Mouse (Mus musculus) testis, postnatal 10 days (tissue): ENCODE measurements around the gene Rapsn.
"Not testable (repeated sequence)": the region's sequence is repeated elsewhere in the genome, so short reads cannot be mapped to it uniquely, and the experiment has no call there.

Experiments
- DNase-seq: peaks from one replicate; pipeline ENCODE4 v3.0.0; 2021; ENCODE audit warnings: low spot score

The Rapsn gene

GRCm38 (mm10) chr2:91035385-91035784, at the start of gene Rapsn:
Gene Rapsn (plus strand): TSS chr2:91035620.
- DNase-seq = no peak

GRCm38 (mm10) chr2:90986055-90986454, 49.4 kb upstream of the Rapsn start:
- no peak for DNase-seq

GRCm38 (mm10) chr2:91008536-91008935, 26.9 kb upstream of the Rapsn start:
- no peak for DNase-seq

DNA sequence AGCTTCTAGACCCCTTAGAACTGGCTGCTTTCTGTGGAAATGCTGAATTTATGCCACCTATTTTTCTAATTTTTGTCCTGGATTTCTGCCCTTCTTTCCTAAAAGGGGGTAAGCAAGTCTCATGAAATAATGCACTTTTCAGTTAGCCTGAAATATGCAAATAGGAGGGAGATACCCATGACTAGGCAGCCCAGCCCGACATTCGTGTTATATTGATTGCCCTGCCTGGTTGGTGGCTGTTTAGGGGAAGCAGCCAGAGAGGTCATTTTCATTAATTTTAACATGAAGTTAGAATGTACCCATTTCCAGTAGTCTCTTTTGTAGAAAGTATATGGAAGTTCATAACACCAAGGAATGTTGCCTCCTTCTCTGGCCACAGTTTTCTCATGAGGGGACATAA, 21.5 kb upstream of the Rapsn start:
- DNase-seq = no peak

DNA sequence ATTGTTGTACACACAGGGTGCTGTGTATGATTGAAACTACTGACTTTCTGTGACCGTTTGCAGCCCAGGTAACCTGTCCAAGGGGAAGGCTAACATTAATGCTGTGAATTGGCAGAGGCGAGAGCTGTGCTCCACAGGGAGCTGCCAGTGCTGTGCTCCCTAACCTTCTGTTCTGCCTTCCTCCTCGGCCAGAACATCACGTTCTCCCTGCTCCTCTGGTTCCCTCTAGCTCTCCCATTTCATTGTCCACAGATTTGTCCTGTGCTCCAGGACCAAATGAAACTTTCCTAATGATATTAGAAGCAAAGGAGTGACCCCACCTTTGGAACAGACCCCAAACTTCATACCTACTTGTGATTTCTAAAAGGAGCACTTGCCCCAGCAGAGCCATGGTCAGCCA, 20.0 kb upstream of the Rapsn start:
- no peak for DNase-seq

GRCm38 (mm10) chr2:91018061-91018788, 17.2 kb upstream of the Rapsn start:
- DNase-seq = no peak

DNA sequence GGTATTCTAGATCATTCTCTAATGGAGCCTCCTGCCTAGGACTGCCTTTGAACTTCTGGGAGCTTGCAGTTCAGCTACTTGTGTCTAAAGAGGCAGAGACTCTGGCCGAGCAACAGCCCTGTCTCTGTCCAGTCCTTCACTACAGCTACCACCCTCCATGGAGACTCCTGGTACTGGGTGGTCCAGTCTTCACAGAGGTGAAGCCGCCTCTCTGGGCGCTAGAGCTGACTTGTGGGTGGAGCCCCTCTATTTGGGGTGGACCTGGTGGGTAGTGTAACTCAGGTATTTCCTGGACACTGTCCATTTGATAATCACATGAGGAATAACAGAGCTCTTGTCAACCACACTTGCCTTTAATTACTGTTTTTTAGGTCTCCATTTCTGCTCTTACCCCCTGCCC, 15.5 kb upstream of the Rapsn start:
- DNase-seq = no peak

- not testable (repeated sequence) for DNase-seq
Observed at GRCm38 (mm10) chr2:91022266-91022665, 13.2 kb upstream of the Rapsn start.

- DNase-seq = no peak
Observed at GRCm38 (mm10) chr2:91023131-91023530, 12.3 kb upstream of the Rapsn start.

GRCm38 (mm10) chr2:91023956-91024355, 11.5 kb upstream of the Rapsn start:
- no peak for DNase-seq

DNA sequence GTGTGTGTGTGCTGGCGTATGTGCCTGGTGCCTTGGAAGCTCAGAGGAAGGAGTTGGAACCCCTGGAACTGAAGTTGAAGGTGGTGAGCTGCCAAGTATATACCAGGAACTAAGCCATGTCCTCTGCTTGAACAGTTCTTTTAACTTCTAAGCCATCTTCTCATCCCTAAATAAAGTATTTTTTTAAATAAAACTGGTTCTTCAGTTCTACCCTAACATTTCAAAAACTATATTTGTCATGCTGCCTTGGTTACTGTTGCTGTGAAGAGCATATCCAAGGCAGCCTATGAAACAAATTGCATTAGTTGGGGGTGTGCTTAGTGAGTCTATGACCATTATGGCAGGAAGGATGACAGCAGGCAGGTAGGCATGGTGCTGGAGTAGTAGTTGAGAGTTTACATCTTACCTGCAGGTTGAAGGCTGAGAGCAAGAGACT, 10.3 kb upstream of the Rapsn start:
- DNase-seq = no peak

GRCm38 (mm10) chr2:91026491-91026890, 8.9 kb upstream of the Rapsn start:
- no peak for DNase-seq

GRCm38 (mm10) chr2:91027391-91028214, 7.8 kb upstream of the Rapsn start:
- no peak for DNase-seq

DNA sequence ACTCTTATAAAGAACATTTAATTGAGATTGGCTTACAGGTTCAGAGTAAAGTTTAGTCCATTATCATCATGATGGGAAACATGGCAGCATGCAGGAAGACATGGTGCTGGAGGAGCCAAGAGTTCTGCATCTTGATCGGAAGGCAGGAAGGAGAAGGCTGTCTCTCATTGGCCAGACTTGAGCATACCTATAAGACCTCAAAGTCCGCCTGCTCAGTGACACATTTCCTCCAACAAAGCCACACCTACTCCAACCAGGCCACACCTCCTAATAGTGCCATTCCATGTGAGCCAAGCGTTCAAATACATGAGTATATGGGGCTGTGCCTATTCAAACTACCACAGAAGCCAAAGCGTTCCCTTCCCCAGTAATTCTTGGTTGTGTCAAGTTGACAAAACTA, 4.2 kb upstream of the Rapsn start:
- DNase-seq = no peak

DNA sequence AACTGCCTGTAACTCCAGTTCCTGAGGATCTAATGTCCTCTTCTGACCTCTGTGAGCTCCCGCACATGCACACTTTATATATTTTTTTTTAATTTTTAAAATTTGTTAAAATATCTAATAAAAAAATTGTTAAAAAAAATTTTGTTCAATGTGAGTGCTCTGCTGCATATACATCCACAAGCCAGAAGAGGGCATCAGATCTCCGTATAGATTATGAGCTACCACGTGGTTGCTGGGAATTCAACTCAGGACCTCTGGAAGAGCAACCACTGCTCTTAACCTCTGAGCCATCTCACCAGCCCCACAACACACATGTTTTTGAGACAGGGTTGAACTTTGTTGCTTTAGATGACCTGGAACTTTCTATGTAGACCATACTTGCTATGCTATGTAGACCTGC, 2.4 kb upstream of the Rapsn start:
- DNase-seq = no peak

DNA sequence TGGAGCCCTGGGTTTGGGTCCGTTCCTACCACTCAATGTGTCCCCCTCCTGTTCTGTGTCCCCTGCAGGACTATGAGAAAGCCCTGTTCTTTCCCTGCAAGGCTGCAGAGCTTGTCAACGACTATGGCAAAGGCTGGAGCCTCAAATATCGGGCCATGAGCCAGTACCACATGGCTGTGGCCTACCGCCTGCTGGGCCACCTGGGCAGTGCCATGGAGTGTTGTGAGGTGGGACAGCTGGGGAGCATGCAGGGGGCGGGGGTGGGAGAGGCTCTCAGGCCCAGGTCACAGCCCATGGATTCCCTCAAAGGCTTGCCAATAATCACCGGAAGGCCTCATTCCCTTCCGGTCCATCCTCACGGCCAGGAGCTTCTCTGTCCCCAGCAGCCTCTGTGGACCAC, 6.4 kb downstream of the Rapsn start:
- no peak for DNase-seq

GRCm38 (mm10) chr2:91042651-91043398, 7.4 kb downstream of the Rapsn start:
- no peak for DNase-seq

GRCm38 (mm10) chr2:91044727-91045126, 9.3 kb downstream of the Rapsn start:
- no peak for DNase-seq

DNA sequence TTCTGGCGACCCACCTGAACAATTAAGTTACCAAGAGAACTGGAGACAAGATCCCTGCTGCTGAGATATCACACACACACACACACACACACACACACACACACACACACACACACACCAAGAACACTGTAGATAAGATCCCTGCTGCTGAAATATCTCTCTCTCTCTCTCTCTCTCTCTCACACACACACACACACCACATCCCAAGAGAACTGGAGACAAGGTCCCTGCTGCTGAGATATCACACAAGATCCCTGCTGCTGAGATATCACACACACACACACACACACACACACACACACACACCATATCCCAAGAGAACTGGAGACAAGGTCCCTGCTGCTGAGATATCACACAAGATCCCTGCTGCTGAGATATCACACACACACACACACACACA, 10.4 kb downstream of the Rapsn start:
- not testable (repeated sequence) for DNase-seq

GRCm38 (mm10) chr2:91047359-91047758, 11.9 kb downstream of the Rapsn start:
- DNase-seq = no peak

- DNase-seq = no peak
Observed at GRCm38 (mm10) chr2:91051917-91052316, 16.5 kb downstream of the Rapsn start.

- no peak for DNase-seq
Observed at GRCm38 (mm10) chr2:91052752-91053151, 17.3 kb downstream of the Rapsn start.
